Mouse (Mus musculus) layer of hippocampus, adult 18-20 months (tissue): ENCODE data around the gene Zfp455. TPM values are rescaled to one million over a fixed set of nuclear protein-coding genes. Genes with fewer than 3 reads are reported as not detected.
"Not testable (repeated sequence)": the region's sequence is repeated elsewhere in the genome, so short reads cannot be mapped to it uniquely, and the experiment has no call there.

Experiments
- DNase-seq, 2 experiments: peaks; one replicate each; pipeline ENCODE4 v3.0.0; 2022; ENCODE audit warnings: low spot score in 2 of 2
- long read RNA-seq: library from polyadenylated mRNA; stranded (forward); transcript quantifications from one replicate; pipeline ENCODE4 v2.0.0, GENCODE M21; 2021
- total RNA-seq, 2 experiments: library from RNA; stranded (reverse); gene quantifications; 2 replicates each; pipeline ENCODE4 v1.2.3; 2021

Gene Zfp455
- total RNA-seq, result 1 to 10 TPM; 3.0 to 3.5 TPM
- long read RNA-seq, partial matches to known transcripts, result 0 of 3 reads
- long read RNA-seq, other reads (novel, unspliced or antisense), result 2 of 3 reads

DNA sequence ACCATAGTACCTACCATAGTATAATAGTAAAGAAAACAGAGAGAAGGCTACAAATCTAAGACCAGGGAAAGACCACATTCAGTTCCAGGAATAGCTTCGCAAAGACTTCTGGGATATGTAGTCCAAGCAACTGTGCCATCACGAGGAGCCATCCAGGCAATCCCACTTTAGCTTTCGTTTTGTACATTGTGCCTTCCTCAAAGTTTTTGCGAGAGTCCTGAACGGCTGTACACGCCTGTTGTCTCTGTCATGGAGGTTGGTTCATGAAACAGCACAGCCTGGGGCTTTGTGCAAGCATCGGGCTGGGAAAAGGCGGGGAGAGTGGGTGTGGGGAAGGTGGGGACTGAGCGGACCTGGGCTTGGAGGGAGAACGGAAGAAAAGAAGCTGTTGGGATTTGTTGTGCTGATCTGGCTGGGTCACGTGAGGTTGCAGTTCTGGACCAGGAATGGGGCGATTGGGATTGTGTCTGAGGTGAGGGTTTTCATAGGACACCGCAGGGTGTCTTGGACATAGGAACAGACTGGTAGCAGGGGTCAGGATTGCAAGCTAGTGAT lies at the start of gene Zfp455:
Gene Zfp455, plus strand, starts transcription at position 167 of the 555 bp plus-strand sequence.
- DNase-seq, result peak; percentile 50 to 78

DNA sequence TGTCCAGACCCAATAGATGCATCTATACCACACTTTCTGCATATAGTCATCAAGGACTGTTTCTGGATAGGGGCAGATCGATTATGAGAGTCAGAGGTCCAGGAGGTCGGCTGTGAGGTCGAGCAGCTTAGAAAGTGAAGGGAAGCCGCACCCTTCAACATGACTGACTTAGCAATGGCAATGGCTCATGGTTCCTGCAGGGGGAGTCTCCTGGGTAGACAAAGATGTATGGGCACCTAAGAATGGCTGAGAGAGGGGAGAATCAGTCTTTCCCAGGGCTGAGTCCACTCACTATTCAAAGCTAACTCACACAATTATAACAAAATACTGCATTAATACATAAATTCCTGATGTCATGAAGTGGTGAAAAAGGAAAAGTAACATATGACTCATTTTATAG lies 28.2 kb upstream of the Zfp455 start:
- DNase-seq, result not testable (repeated sequence)

DNA sequence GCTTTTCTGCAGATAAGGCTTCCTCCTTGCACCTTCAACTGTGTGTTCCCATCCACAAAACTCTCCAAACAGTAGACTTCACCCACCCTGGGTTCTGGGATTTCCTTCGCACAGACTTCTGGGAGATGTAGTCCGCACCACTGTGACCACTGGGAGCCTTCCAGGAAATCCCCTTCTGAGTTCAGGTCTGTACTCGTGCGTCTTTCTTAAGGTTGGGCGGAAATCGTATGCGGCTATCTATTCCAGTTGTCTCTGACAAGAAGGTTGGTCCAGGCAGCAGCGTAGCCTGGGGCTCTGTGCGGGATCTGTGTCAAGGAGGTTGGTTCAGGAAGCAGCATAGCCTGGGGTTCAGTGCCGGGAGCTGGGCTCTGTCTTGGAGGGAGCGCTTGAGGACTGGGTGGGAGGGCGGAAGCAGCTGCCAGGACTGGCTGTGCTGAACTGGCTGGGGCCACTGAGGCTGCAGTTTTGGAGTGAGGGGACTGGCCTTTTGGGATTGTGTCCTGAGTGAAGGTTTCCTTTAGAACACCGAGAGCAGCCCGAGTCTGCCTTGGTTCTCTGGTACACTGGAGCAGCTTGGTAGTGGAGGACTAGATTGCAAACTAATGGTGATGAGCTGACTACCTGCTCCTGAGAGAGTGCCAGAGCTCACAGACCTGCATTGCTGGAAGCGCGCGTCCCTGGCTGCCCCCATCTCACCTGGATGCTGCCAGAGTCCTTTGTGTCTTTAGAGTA lies 21.1 kb upstream of the Zfp455 start, which contains the start of gene Rsl1:
Gene Rsl1, plus strand, starts transcription at position 192 of the 732 bp plus-strand sequence.
- peak; percentile 65 to 84 for DNase-seq

DNA sequence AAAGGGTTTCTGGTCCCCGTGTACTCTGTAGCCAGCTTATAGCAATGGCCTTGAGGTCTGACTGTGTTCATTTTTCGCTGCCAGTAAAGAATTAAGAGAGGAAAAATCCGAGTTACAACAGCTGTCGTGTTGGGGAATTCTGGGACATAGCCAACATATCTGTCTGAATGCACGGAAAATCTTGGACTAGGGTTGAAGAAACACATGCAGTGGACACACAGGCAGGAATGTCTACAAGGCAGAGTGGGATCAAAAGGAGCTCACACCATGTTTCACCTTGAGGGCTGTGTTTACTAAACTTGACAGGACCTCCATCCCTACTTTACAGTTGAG lies 20.6 kb upstream of the Zfp455 start:
- DNase-seq, result no peak

DNA sequence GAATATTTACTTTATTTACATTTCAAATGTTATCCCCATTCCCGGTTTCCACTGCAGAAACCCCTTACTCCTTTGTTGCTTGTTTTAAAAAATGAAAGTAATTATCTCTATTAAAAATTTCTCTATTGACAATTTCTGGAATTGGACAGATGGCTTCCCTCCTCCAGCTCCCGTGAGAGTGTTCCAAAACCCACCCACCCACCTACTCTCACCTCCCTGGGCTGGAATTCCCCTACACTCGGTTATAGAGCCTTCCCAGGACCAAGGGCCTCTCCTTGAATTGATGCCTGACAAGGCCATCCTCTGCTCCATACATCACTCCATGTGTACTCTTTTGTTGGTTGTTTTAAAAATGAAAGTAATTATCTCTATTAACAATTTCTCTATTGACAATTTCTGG lies 7.3 kb downstream of the Zfp455 start:
- DNase-seq, result peak; percentile 44 to 53

DNA sequence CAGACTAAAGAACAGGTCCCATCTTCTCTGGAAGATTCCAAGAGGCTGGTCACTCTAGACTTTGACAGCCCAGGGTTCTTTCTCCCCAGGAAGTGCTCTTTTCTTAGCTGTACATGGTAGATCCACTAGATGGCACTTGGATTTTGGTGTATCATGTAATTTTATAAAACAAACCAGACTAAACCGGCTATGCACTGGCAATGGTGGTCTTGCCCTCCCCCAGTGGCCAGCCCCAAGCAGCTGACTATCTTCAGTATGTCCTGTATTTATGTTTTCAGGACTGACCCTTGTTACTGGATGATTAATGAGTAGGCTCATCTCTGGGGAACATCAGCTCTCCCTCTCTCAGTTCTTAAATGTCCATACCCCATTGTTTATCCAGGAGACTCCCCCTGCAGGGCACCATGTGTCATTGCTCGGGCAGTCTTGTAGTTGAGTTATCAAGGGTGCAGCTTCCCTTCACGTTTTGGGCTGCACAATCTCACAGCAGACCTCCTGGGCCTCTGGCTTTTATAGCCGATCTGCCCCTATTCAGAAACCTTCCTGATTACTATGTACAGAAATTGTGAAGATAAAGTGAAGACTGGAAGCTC lies 19.8 kb downstream of the Zfp455 start:
- DNase-seq, result no peak

Other genes with a start within 250 kb of the Zfp455 start
- gene Zfp712, start 133.3 kb upstream of the Zfp455 start, total RNA-seq, result 1 to 10 TPM; 4.4 to 4.8 TPM
- gene Zfp708, start 96.5 kb upstream of the Zfp455 start, total RNA-seq, result 1 to 10 TPM; 2.4 to 3.2 TPM
- gene Gm28557, start 85.9 kb upstream of the Zfp455 start, total RNA-seq, result 1 to 10 TPM; 2.9 to 3.1 TPM
- under 1 TPM; 0.58 to 0.74 TPM for gene Rslcan18, start 78.2 kb upstream of the Zfp455 start, total RNA-seq
- 10 to 100 TPM in 1 of 2 experiments, 1 to 10 TPM in 1; 9.9 to 13.7 TPM for gene Zfp759, start 72.8 kb upstream of the Zfp455 start, total RNA-seq
- gene Rsl1, start 21.3 kb upstream of the Zfp455 start, total RNA-seq, result 1 to 10 TPM; 5.6 to 6.6 TPM
- 10 to 100 TPM; 19.7 to 20.7 TPM for gene Zfp458, start 84.0 kb downstream of the Zfp455 start, total RNA-seq
- 1 to 10 TPM; 4.6 to 5.5 TPM for gene Zfp457, start 112.0 kb downstream of the Zfp455 start, total RNA-seq
- gene Zfp595, start 138.1 kb downstream of the Zfp455 start, total RNA-seq, result 1 to 10 TPM; 3.7 to 4.1 TPM
- gene Gm28044, start 166.0 kb downstream of the Zfp455 start, total RNA-seq, result under 1 TPM in 1 of 2 experiments, not detected in 1; 0.82 TPM
- 1 to 10 TPM in 1 of 2 experiments, under 1 TPM in 1; 0.81 to 1.0 TPM for gene Zfp953, start 166.1 kb downstream of the Zfp455 start, total RNA-seq
- 1 to 10 TPM in 1 of 2 experiments, under 1 TPM in 1; 0.84 to 1.2 TPM for gene Gm28041, start 181.2 kb downstream of the Zfp455 start, total RNA-seq
- under 1 TPM; 0.62 to 0.89 TPM for gene Zfp456, start 181.3 kb downstream of the Zfp455 start, total RNA-seq
- gene Zfp429, start 205.3 kb downstream of the Zfp455 start, total RNA-seq, result 1 to 10 TPM; 2.2 to 4.7 TPM
- 1 to 10 TPM; 1.4 to 2.8 TPM for gene Zfp459, start 226.9 kb downstream of the Zfp455 start, total RNA-seq